Mouse (Mus musculus): ENCODE results near the gene Ebf1.

The Ebf1 gene

GRCm38 (mm10) chr11:44976254-44976802 lies 359.2 kb downstream of the Ebf1 start:
- DNase-seq: no peak

GRCm38 (mm10) chr11:44977921-44978397 lies 360.8 kb downstream of the Ebf1 start:
- DNase-seq: no peak

- DNase-seq: no peak
Observed at GRCm38 (mm10) chr11:44979391-44979790, 362.3 kb downstream of the Ebf1 start.

GRCm38 (mm10) chr11:44982225-44982624 lies 365.1 kb downstream of the Ebf1 start:
- no peak for DNase-seq

- DNase-seq: no peak
Observed at GRCm38 (mm10) chr11:44983961-44984360, 366.8 kb downstream of the Ebf1 start.

GRCm38 (mm10) chr11:44984381-44984780 lies 367.3 kb downstream of the Ebf1 start:
- DNase-seq: no peak

- no peak for DNase-seq
Observed at GRCm38 (mm10) chr11:44987796-44988195, 370.7 kb downstream of the Ebf1 start.

- DNase-seq: no peak
Observed at GRCm38 (mm10) chr11:45002681-45003286, 385.7 kb downstream of the Ebf1 start.

GRCm38 (mm10) chr11:45003716-45004437 lies 386.8 kb downstream of the Ebf1 start:
- no peak for DNase-seq

- no peak for DNase-seq
Observed at GRCm38 (mm10) chr11:45007311-45007710, 390.2 kb downstream of the Ebf1 start.

GRCm38 (mm10) chr11:45008078-45008477 lies 391.0 kb downstream of the Ebf1 start:
- DNase-seq: peak; percentile 65

- DNase-seq: no peak
Observed at GRCm38 (mm10) chr11:45008760-45009159, 391.6 kb downstream of the Ebf1 start.

GRCm38 (mm10) chr11:45012081-45012480 lies 395.0 kb downstream of the Ebf1 start:
- DNase-seq: no peak

GRCm38 (mm10) chr11:45017493-45017892 lies 400.4 kb downstream of the Ebf1 start:
- no peak for DNase-seq

GRCm38 (mm10) chr11:45026012-45026411 lies 408.9 kb downstream of the Ebf1 start:
- DNase-seq: no peak

- no peak for DNase-seq
Observed at GRCm38 (mm10) chr11:45026674-45027073, 409.6 kb downstream of the Ebf1 start.

- DNase-seq: no peak
Observed at GRCm38 (mm10) chr11:45027076-45027475, 410.0 kb downstream of the Ebf1 start.

GRCm38 (mm10) chr11:45055744-45056610 lies 438.9 kb downstream of the Ebf1 start:
- no peak for DNase-seq
